Mouse (Mus musculus) MEL (cell line): ENCODE measurements around the gene 1110051M20Rik.

Source experiments
- BHLHE40 ChIP-seq: IDR thresholded peaks from 2 replicates; pipeline ENCODE4 v1.6.1; 2012; ENCODE audit warnings: low read depth, mild to moderate bottlenecking, inconsistent platforms, low read length, improper control_type of control experiment, borderline replicate concordance
- E2F4 ChIP-seq: IDR thresholded peaks from 2 replicates; pipeline ENCODE4 v1.6.1; 2011; ENCODE audit warnings: low read depth, low read length, improper control_type of control experiment, borderline replicate concordance
- EP300 ChIP-seq, 2 experiments: IDR thresholded peaks; 2 replicates each; pipeline ENCODE4 v1.6.1; 2011; ENCODE audit warnings: improper control_type of control experiment in 2 of 2, low read length in 2 of 2, low read depth in 1 of 2, mild to moderate bottlenecking in 1 of 2
- GATA1 ChIP-seq: IDR thresholded peaks from 2 replicates; pipeline ENCODE4 v1.6.1; 2011; ENCODE audit warnings: low read depth, low read length, improper control_type of control experiment
- HCFC1 ChIP-seq: IDR thresholded peaks from 2 replicates; pipeline ENCODE4 v1.6.1; 2012; ENCODE audit warnings: low read depth, mild to moderate bottlenecking, inconsistent platforms, low read length, improper control_type of control experiment, moderate library complexity
- KAT2A ChIP-seq: conservative IDR thresholded peaks from 2 replicates; pipeline ENCODE4 v1.6.1; 2012; ENCODE audit warnings: low read depth, low read length, improper control_type of control experiment, inconsistent platforms
- MAFK ChIP-seq: IDR thresholded peaks from 2 replicates; pipeline ENCODE4 v1.6.1; 2011; ENCODE audit warnings: low read depth, mild to moderate bottlenecking, low read length, improper control_type of control experiment, borderline replicate concordance
- MAZ ChIP-seq: IDR thresholded peaks from 2 replicates; pipeline ENCODE4 v1.6.1; 2012; ENCODE audit warnings: low read depth, mild to moderate bottlenecking, inconsistent platforms, low read length, improper control_type of control experiment
- MXI1 ChIP-seq: IDR thresholded peaks from 2 replicates; pipeline ENCODE4 v1.6.1; 2011; ENCODE audit warnings: mild to moderate bottlenecking, low read depth, low read length, improper control_type of control experiment
- MYC ChIP-seq: IDR thresholded peaks from 2 replicates; pipeline ENCODE4 v1.6.1; 2011; ENCODE audit warnings: low read depth, mild to moderate bottlenecking, low read length, improper control_type of control experiment, moderate library complexity
- POLR2A ChIP-seq, 2 experiments: IDR thresholded peaks; 2 replicates each; pipeline ENCODE4 v1.6.1; 2011 to 2012; ENCODE audit warnings: low read length in 2 of 2, mild to moderate bottlenecking in 2 of 2, control low read depth in 1 of 2, improper control_type of control experiment in 1 of 2, low read depth in 1 of 2, moderate library complexity in 1 of 2; ENCODE audit not compliant: control insufficient read depth in 1 of 2, insufficient read depth in 1 of 2, poor library complexity in 1 of 2
- SMC3 ChIP-seq: IDR thresholded peaks from 2 replicates; pipeline ENCODE4 v1.6.1; 2011; ENCODE audit warnings: low read depth, low read length, improper control_type of control experiment
- UBTF ChIP-seq: IDR thresholded peaks from 2 replicates; pipeline ENCODE4 v1.6.1; 2012; ENCODE audit warnings: low read depth, mild to moderate bottlenecking, inconsistent platforms, low read length, improper control_type of control experiment, moderate library complexity, borderline replicate concordance; ENCODE audit not compliant: insufficient read depth
- ZMIZ1 ChIP-seq: IDR thresholded peaks from 2 replicates; pipeline ENCODE4 v1.6.1; 2012; ENCODE audit warnings: low read depth, mild to moderate bottlenecking, inconsistent platforms, low read length, improper control_type of control experiment, moderate library complexity

DNA sequence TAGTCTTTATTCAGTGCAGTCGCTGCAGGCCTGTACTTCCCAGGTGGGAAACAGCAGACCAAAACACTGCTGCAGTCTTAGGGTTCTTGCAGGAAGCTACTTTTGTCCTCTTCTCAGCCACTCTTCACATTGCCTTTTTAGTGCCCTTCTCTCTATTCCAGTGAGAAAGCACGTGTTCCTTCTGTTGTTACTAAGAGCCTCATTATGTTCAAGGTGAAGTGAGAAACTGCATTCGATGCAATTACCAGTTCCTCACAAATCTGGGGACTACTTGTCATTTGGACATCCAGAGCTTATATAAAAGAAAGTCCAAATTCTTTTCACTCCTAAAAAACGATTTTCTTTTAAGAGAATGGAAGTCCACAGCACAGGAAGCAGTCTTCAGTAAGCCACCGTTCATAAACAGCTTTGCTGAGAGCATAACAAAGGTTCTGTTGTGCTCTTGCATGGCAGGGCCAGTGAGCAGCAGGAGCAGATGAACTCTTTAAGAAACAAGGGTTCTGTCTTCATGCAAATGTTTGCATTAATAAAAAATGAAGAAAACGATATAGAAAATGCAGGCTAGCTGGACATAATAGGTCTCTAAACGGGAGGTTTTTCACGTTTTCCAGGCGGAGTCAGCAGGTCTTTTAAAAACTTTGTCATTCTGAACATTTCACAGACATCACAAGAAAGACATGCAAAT lies 14.4 kb downstream of the 1110051M20Rik start:
- no peak for TF ChIP-seq SMC3
- TF ChIP-seq EP300 (IDR thresholded peaks at IDR 0.05; ENCODE audit: low read depth in 1 of 2, low read length in 2 of 2): no peak
- no peak for TF ChIP-seq MAZ
- no peak for TF ChIP-seq MYC
- no peak for TF ChIP-seq HCFC1
- TF ChIP-seq UBTF: no peak
- TF ChIP-seq MXI1: no peak
- no peak for TF ChIP-seq POLR2A (IDR thresholded peaks at IDR 0.05; ENCODE audit: control insufficient read depth in 1 of 2, insufficient read depth in 1 of 2, low read depth in 1 of 2, low read length in 2 of 2, poor library complexity in 1 of 2)
- no peak for TF ChIP-seq GATA1
- TF ChIP-seq ZMIZ1: no peak
- no peak for TF ChIP-seq E2F4
- TF ChIP-seq KAT2A: no peak
- no peak for TF ChIP-seq MAFK
- TF ChIP-seq BHLHE40: no peak
